Mouse (Mus musculus) neural tube, embryonic 15.5 days (tissue): ENCODE data around the gene Ptprk. TPM values are rescaled to one million over a fixed set of nuclear protein-coding genes. Genes with fewer than 3 reads are reported as not detected.

Source experiments
- ATAC-seq: fragments of 200-750 bp; cut with Nextera tagmentation; 2 replicates; pipeline ENCODE4 v1.8.0; 2017; ENCODE audit warnings: mild to moderate bottlenecking, moderate TSS enrichment, moderate library complexity; ENCODE audit not compliant: low FRiP score
- H3K27ac ChIP-seq: fragments of 300-500 bp; sonication (generic); replicated peaks from 2 replicates; pipeline ENCODE4 v1.5.1; 2015; ENCODE audit warnings: mild to moderate bottlenecking, inconsistent platforms
- H3K27me3 ChIP-seq: fragments of 300-500 bp; sonication (generic); replicated peaks from 2 replicates; pipeline ENCODE4 v1.6.1; 2015; ENCODE audit warnings: inconsistent platforms
- H3K36me3 ChIP-seq: fragments of 300-500 bp; sonication (generic); 2 replicates; pipeline ENCODE4 v1.6.1; 2015; ENCODE audit warnings: inconsistent platforms
- H3K4me1 ChIP-seq: fragments of 300-500 bp; sonication (generic); 2 replicates; pipeline ENCODE4 v1.6.1; 2015; ENCODE audit warnings: inconsistent platforms
- H3K4me2 ChIP-seq: fragments of 300-500 bp; sonication (generic); 2 replicates; pipeline ENCODE4 v1.6.1; 2015; ENCODE audit warnings: inconsistent platforms, mild to moderate bottlenecking, moderate library complexity
- H3K4me3 ChIP-seq: fragments of 300-500 bp; sonication (generic); replicated peaks from 2 replicates; pipeline ENCODE4 v1.5.1; 2015; ENCODE audit warnings: mild to moderate bottlenecking, inconsistent platforms
- H3K9ac ChIP-seq: fragments of 300-500 bp; sonication (generic); replicated peaks from 2 replicates; pipeline ENCODE4 v1.6.1; 2015; ENCODE audit warnings: mild to moderate bottlenecking, inconsistent platforms
- H3K9me3 ChIP-seq: fragments of 300-500 bp; sonication (generic); replicated peaks from 2 replicates; pipeline ENCODE4 v1.6.1; 2016; ENCODE audit warnings: inconsistent platforms
- WGBS: fragments of 180-500 bp; shearing (Covaris S2); methylation state at CpG from one replicate; pipeline ENCODE4 v1.1.7; 2015; ENCODE audit warnings: mixed read lengths; 5-methylcytosine and 5-hydroxymethylcytosine counted together
- polyA plus RNA-seq: library from polyadenylated mRNA; unstranded; fragments of >200 nt; fragmentation: Nextera tagmentation; extraction: Ambion mirVana; gene quantifications from 2 replicates; pipeline ENCODE4 v1.2.1, GENCODE M21; 2015

Gene Ptprk
- polyA plus RNA-seq, 1 experiment from 2014 or later = 32.7 TPM

DNA sequence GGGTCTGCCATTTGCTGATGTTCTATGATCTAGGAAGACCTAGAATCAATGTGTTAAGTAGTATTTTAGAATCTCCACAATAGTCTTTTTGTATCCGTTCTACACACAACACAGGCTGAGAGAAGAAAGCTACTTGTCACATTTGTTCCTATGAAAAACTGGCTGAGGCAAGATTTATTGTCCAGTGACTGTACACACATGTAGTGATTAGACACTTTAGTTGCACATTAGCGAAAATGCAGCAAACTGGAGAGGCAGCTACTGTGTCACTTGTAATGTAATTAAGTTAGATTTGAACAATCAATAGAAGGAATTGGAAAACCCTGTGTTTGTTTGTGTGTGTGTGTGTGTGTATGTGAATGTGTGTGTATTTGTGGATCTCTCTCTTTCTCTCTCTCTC, 8.6 kb downstream of the Ptprk start:
- no peak for ATAC-seq
- H3K4me3 ChIP-seq = no peak overlapping the region
- H3K36me3 ChIP-seq = no peaks in the 10 kb centered on the region
- no peak overlapping the region for H3K27ac ChIP-seq
- H3K4me2 ChIP-seq = no peak overlapping the region
- no peak overlapping the region for H3K9ac ChIP-seq
- 52% methylated on average over 2 of the region's 2 CpGs for WGBS
- no peaks in the 10 kb centered on the region for H3K9me3 ChIP-seq
- 0 out of 2 replicates have a peak, but pooled peaks cover 3% of the 10 kb centered on the region for H3K4me1 ChIP-seq
- no peaks in the 10 kb centered on the region for H3K27me3 ChIP-seq

DNA sequence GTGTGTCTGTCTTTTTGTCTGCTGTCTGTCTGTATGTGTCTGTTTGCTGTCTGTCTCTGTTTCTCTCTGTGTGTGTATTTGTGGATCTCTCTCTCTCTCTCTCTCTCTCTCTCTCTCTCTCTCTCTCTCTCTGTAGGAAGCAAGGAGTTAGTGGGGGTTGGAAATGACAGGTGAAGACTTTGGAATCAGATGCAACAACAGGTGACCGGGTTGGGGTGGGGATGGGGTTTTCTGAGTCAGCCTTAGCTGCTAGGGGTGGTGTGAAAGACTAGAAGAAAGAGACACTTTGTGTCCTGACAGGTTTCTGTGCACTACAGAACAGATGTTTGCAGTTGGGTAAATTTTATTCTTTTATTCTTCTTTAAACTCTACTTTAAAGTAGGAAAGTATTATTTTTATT, 9.0 kb downstream of the Ptprk start:
- no peaks in the 10 kb centered on the region for H3K36me3 ChIP-seq
- ATAC-seq = no peak
- H3K4me2 ChIP-seq = no peak overlapping the region
- H3K4me1 ChIP-seq = 0 out of 2 replicates have a peak, but pooled peaks cover 3% of the 10 kb centered on the region
- 77% methylated on average over 1 of the region's 1 CpGs for WGBS
- H3K9me3 ChIP-seq = no peaks in the 10 kb centered on the region
- H3K4me3 ChIP-seq = no peak overlapping the region
- H3K9ac ChIP-seq = no peak overlapping the region
- H3K27ac ChIP-seq = no peak overlapping the region
- no peaks in the 10 kb centered on the region for H3K27me3 ChIP-seq

DNA sequence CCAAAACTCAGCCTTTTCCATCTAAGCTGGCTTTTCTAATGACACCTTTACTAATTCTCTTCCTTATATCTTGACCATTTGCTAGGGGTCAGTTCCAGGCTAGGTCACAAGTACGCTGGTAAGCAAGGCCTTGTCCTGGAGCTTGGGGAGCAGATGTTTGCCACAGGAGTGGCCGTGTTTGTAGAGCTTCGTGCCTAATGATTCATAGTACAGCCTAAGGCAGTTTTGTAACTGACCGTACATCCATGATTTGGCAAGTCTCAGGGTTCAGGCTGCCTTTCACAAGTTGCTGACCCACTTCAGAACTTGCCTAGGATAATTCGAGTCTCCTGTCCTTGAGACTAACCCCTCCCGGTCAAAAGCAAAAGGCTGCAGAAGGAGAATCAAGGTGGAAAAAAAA, 12.7 kb downstream of the Ptprk start:
- Histone ChIP-seq H3K27me3 (no peaks in the 10 kb centered on the region), H3K4me1 (no peaks in the 10 kb centered on the region), H3K36me3 (no peaks in the 10 kb centered on the region), H3K27ac (no peak overlapping the region), H3K9ac (no peak overlapping the region), H3K4me2 (no peak overlapping the region), H3K4me3 (no peak overlapping the region), H3K9me3 (no peaks in the 10 kb centered on the region)
- 58% methylated on average over 6 of the region's 6 CpGs for WGBS
- ATAC-seq = no peak

DNA sequence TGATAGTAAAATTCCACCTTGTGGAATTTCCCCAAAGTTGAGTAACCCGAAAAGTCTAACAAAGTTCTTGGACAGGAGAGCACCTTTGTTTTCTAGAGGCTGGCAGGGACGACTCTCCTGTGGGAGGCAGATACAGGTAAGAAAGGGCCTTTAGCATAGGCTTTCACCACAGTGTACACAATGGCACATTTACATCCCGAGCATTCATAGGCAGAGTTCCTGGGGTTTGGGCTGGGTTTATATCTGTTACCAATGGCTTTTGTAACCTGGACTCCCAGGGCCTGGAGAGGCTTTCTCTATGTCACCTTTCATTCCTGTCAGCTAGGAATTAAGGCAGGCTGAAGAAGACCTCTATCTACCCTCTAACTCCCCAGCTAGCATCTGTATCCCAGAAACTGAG, 13.1 kb downstream of the Ptprk start:
- Histone ChIP-seq H3K4me2 (no peak overlapping the region), H3K36me3 (no peaks in the 10 kb centered on the region), H3K9me3 (no peaks in the 10 kb centered on the region), H3K27me3 (no peaks in the 10 kb centered on the region), H3K4me3 (no peak overlapping the region), H3K9ac (no peak overlapping the region), H3K4me1 (no peaks in the 10 kb centered on the region), H3K27ac (no peak overlapping the region)
- 72% methylated on average over 3 of the region's 3 CpGs for WGBS
- no peak for ATAC-seq

DNA sequence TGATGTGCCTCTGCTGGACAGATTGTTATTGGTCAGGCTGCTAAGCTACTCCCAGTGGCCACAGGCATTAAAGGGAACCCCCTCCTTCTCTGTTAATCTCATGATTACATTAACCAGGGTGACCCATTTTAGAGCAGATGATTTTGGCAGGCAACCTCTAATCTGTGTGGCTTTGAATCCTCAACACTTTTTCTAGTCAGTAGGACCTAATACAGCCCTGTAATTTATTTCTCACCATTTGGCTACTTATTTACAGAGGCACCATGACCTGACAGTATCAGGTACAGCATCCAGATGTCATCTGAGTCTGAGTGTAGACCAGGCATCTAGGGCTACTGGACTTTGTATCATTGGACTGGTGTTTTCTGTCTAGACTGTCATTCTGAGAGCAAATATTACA, 21.4 kb downstream of the Ptprk start:
- Histone ChIP-seq H3K36me3 (no peaks in the 10 kb centered on the region), H3K4me2 (no peak overlapping the region), H3K9me3 (no peaks in the 10 kb centered on the region), H3K4me1 (peaks cover 3% of the 10 kb centered on the region; the same call in 1 of the 2 replicates), H3K4me3 (no peak overlapping the region), H3K27ac (no peak overlapping the region), H3K27me3 (no peaks in the 10 kb centered on the region), H3K9ac (no peak overlapping the region)
- no peak for ATAC-seq

DNA sequence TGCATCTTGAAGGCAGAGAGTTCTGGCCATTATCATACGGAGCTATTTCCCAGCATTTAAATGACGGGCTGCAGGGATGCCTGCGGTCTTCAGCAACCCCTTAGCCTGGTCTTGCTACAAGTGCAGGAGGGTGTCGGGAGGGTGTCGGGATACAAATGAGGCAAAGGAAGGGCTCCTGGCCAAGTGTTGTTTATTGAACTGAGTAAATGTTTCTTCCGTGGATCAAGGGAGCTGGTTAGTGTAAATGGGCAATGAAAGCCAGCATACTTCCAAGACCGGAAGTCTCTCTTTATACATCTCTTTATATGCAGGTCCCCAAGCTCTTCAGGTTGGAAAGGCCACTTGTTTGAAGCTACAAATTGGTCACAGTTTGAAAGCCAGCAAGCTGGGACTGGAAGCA, 23.0 kb downstream of the Ptprk start:
- no peaks in the 10 kb centered on the region for H3K36me3 ChIP-seq
- no peak overlapping the region for H3K4me3 ChIP-seq
- H3K4me2 ChIP-seq = peak overlapping the region; percentile 19
- H3K9ac ChIP-seq = no peak overlapping the region
- no peak overlapping the region for H3K27ac ChIP-seq
- ATAC-seq = 0 out of 2 replicates have a peak, but pooled peaks have one; percentile 41
- H3K4me1 ChIP-seq = peaks cover 3% of the 10 kb centered on the region; the same call in 1 of the 2 replicates
- H3K9me3 ChIP-seq = no peaks in the 10 kb centered on the region
- H3K27me3 ChIP-seq = no peaks in the 10 kb centered on the region
- WGBS = 36% methylated on average over 7 of the region's 7 CpGs

DNA sequence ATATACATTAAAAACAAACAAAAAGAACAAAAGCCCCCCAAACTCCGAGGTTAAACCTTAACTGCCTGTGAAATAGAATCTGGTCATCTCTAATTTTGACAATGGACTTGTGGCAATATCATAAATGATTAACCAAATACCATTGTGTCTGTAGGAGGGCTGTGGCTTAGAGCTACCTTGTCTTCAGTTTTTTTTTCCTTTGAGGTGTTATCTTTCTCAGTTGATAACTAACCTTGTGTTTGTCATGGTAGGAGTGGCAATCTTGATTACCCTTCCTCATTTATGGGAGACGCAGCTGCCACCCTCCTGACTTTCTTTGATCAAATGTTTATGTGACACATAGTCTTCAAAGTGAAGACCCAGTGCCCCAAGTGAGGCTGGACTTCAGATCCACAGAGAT, 24.3 kb downstream of the Ptprk start:
- Histone ChIP-seq H3K27me3 (no peaks in the 10 kb centered on the region), H3K36me3 (no peaks in the 10 kb centered on the region), H3K4me1 (peaks cover 3% of the 10 kb centered on the region; the same call in 1 of the 2 replicates), H3K4me2 (no peak overlapping the region), H3K4me3 (no peak overlapping the region), H3K9ac (no peak overlapping the region), H3K27ac (no peak overlapping the region), H3K9me3 (no peaks in the 10 kb centered on the region)
- ATAC-seq = no peak
- 61% methylated on average over 2 of the region's 2 CpGs for WGBS

DNA sequence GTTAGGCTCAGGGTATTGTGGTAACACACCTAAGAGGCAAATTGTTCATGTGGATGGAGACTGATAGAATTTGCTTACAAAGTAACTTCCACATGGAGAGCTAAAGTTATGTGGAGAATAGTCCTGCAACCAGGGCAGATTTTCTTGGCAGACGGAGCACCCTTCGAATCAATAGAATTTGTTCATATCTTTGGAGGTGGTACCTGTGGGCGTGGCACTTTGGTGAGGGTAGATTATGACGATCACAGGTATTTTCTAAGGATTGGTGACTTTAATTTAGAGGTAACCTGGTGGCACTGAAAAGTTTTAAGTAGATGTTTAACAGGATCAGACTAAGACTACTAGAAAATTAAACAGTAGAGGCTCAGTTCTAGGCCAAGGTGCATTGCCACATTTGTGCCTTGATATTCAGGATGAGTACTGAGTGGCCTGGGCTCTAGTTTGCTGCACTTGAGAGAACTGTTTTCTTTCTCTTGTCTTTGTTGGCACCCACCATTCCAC, 28.8 kb downstream of the Ptprk start:
- Histone ChIP-seq H3K27ac (no peak overlapping the region), H3K9me3 (no peaks in the 10 kb centered on the region), H3K36me3 (no peaks in the 10 kb centered on the region), H3K27me3 (no peaks in the 10 kb centered on the region), H3K4me3 (no peak overlapping the region), H3K4me2 (no peak overlapping the region), H3K4me1 (no peaks in the 10 kb centered on the region), H3K9ac (no peak overlapping the region)
- WGBS = 96% methylated on average over 4 of the region's 4 CpGs
- ATAC-seq = no peak

DNA sequence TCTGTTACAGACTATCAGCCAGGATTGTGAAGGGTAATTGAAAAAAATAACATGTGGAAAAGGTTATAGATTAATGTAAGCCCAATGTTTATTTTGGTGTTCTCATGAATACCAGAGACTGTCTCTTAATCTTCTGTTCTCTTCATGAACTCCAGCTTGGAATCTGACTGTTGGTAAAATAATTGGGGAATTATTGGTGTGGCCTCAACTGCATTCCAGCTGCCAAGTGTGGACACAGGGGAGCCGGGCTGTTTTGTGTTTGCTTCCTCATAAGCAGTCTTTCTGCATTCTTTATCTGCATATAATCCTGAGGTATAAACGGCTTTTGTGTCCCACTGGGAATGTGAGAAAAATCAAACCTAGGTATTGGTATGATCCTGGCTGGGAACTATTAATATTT, 29.3 kb downstream of the Ptprk start:
- Histone ChIP-seq H3K27me3 (no peaks in the 10 kb centered on the region), H3K9ac (no peak overlapping the region), H3K27ac (no peak overlapping the region), H3K4me1 (no peaks in the 10 kb centered on the region), H3K4me3 (no peak overlapping the region), H3K36me3 (no peaks in the 10 kb centered on the region), H3K4me2 (no peak overlapping the region), H3K9me3 (no peaks in the 10 kb centered on the region)
- no peak for ATAC-seq
- WGBS = 65% methylated on average over 2 of the region's 2 CpGs

DNA sequence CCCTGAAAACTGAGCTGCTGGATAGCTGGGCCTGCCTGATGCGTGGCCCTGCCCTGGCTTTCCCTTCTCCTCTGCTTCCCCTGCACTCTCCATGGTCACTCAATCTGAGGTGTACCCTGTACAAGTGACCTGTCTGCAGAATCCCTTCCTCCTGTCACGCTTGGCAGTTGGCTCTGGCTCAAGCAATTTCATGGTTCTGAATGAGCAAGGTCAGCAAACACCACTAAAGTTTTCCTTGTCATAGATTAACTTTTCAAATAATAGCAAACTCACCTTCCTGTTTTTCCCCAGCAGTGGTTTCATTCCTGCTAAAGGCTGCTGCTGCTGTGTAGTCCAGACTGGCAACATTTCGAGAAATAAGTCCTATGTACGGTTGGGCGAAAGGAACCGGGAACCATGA, 30.6 kb downstream of the Ptprk start:
- WGBS = 88% methylated on average over 6 of the region's 6 CpGs
- Histone ChIP-seq H3K4me3 (no peak overlapping the region), H3K9me3 (no peaks in the 10 kb centered on the region), H3K36me3 (no peaks in the 10 kb centered on the region), H3K4me2 (no peak overlapping the region), H3K27ac (no peak overlapping the region), H3K9ac (no peak overlapping the region), H3K27me3 (no peaks in the 10 kb centered on the region), H3K4me1 (no peaks in the 10 kb centered on the region)
- no peak for ATAC-seq

DNA sequence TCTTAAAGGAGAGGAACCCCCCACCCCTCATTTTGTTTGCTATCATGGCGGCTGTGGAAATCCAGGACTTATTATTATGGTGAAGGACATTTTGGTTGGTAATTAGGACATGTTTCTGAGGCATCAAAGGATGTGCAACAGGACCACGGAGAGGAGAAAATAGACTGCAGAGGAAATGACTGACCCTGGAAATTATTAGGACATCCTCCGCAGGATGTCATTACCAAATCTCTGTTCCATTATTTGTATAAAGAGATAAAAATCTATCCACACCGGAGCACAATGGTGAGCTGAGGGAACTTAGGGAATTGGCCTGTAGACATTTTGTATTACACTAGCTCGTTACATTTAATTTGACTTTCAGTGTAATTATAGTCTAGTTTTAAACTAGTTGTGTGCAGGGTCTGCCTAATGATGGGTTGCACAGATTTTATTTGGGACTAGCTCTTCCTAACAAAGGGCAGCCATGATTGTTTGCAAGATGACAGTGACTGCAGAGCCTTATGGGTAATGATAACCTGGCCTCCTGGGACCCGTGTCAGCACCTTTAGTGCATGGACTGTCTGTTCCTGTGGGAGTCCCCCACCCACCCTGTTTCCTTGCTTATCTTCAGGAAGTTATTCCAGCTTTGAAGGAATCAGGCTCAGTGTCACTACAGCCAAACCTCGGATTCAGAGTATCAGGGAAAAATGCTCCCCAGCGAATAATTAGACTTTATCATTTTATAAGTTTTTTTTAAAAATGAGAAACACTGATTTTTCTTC, 38.4 kb downstream of the Ptprk start:
- Histone ChIP-seq H3K27ac (no peak overlapping the region), H3K36me3 (no peaks in the 10 kb centered on the region), H3K9me3 (no peaks in the 10 kb centered on the region; the same call in 1 of the 2 replicates), H3K9ac (no peak overlapping the region), H3K4me3 (no peak overlapping the region), H3K27me3 (no peaks in the 10 kb centered on the region), H3K4me2 (no peak overlapping the region), H3K4me1 (no peaks in the 10 kb centered on the region)
- 77% methylated on average over 8 of the region's 8 CpGs for WGBS
- no peak for ATAC-seq

DNA sequence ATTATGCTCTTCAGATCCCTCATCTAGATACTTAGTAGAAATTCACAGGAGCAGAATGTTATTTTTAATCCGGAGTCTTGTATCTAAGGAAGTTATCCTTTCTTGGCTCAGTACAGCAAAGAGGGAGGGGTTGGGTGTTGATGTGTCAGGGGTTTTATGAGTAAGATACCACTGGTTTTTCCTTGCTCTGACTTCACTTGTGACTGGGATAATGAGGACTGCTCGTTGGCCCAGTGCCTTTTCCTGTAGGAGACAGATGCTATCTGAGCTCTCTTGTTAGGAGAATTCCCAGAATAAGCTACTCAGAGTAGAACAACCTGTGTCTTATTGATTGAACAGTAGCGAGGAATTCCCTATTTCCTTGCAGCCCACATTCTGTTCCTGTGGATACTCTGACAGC, 39.3 kb downstream of the Ptprk start:
- no peak overlapping the region for H3K4me2 ChIP-seq
- no peak overlapping the region for H3K9ac ChIP-seq
- no peaks in the 10 kb centered on the region for H3K27me3 ChIP-seq
- H3K36me3 ChIP-seq = no peaks in the 10 kb centered on the region
- no peak overlapping the region for H3K4me3 ChIP-seq
- ATAC-seq = no peak
- H3K9me3 ChIP-seq = no peaks in the 10 kb centered on the region; the same call in 1 of the 2 replicates
- 76% methylated on average over 3 of the region's 3 CpGs for WGBS
- H3K4me1 ChIP-seq = no peaks in the 10 kb centered on the region
- no peak overlapping the region for H3K27ac ChIP-seq
